In genomic region chr15:4026831-4027584, GRCm38 (mm10) we compare ENCODE assay signal across 8 mouse cellular contexts. TPM values are rescaled to one million over a fixed set of nuclear protein-coding genes. Genes with fewer than 3 reads are reported as not detected.
DNase-seq lines count a peak whose midpoint lies in the region; ATAC-seq lines count a peak whose summit lies in the region.

No protein-coding gene starts in this region.

- peak overlapping the region; percentile 61 for H3K4me2 ChIP-seq in hindbrain, embryonic 15.5 days

- H3K9me3 ChIP-seq in hindbrain, embryonic 15.5 days, result no peaks in the 10 kb centered on the region

- H3K27me3 ChIP-seq in hindbrain, embryonic 15.5 days, result no peaks in the 10 kb centered on the region

- peak; percentile 86 for ATAC-seq in hindbrain, embryonic 15.5 days (ENCODE audit: low FRiP score, low read depth)

- peaks cover 24% of the 10 kb centered on the region for H3K4me1 ChIP-seq in hindbrain, embryonic 15.5 days (replicated peaks)

- WGBS in hindbrain, embryonic 15.5 days, result 0% methylated on average over 65 of the region's 65 CpGs

- H3K27ac ChIP-seq in hindbrain, embryonic 15.5 days (replicated peaks), result peak overlapping the region; percentile 97

- peak overlapping the region; percentile 84 for H3K4me3 ChIP-seq in hindbrain, embryonic 15.5 days

- H3K36me3 ChIP-seq in hindbrain, embryonic 15.5 days, result no peaks in the 10 kb centered on the region

- peak; percentile 79 for DNase-seq in R1 (ENCODE audit: low read depth, low spot score)
- DNase-seq in cerebellum, postnatal 36 days, result peak; percentile 83 to 86
- DNase-seq in frontal cortex, postnatal 36 days (ENCODE audit: low spot score in 2 of 2), result peak; percentile 86 to 87
- peak; percentile 73 for DNase-seq in left cerebral cortex, adult 11 months (ENCODE audit: low spot score)
- peak; percentile 90 for DNase-seq in lung, postnatal 36 days
- DNase-seq in retina, embryonic 14.5 days (ENCODE audit: low spot score), result peak; percentile 78
- peak; percentile 74 to 78 for DNase-seq in thymus, postnatal 36 days

- peak overlapping the region; percentile 93 for H3K9ac ChIP-seq in hindbrain, embryonic 15.5 days

RNA-seq across cellular contexts. Expression of gene Oxct1, which starts 0.8 kb away (rescaled TPM):
- polyA plus RNA-seq in hindbrain, embryonic 15.5 days (2015; fragmentation: Nextera tagmentation; extraction: Ambion mirVana), result 360 and 362 TPM in 2 replicates

RNA-seq across cellular contexts. Expression of gene AW549877, which starts 31.5 kb away (rescaled TPM):
- 38.3 and 40.5 TPM in 2 replicates for polyA plus RNA-seq in hindbrain, embryonic 15.5 days (2015; fragmentation: Nextera tagmentation; extraction: Ambion mirVana)

RNA-seq across cellular contexts. Expression of gene Fbxo4, which starts 47.6 kb away (rescaled TPM):
- polyA plus RNA-seq in hindbrain, embryonic 15.5 days (2015; fragmentation: Nextera tagmentation; extraction: Ambion mirVana), result 9.8 TPM in 2 replicates

Comparison
In these comparisons a context has a peak if more than half of its experiments do, and no peak if none do; other contexts are left out.
1. Peak in every context shown above with its lines: DNase-seq, ATAC-seq, H3K4me3 ChIP-seq and H3K27ac ChIP-seq.